Mouse (Mus musculus) lung, adult 2 months (tissue): ENCODE measurements around the gene Ccsap.

Source experiments
- CTCF ChIP-seq: fragments of 200-500 bp; IDR thresholded peaks from 2 replicates; pipeline ENCODE4 v1.5.1; 2011; ENCODE audit warnings: mild to moderate bottlenecking, low read length, control low read depth; ENCODE audit not compliant: insufficient read depth
- POLR2A ChIP-seq: fragments of 200-500 bp; IDR thresholded peaks from 2 replicates; pipeline ENCODE4 v1.6.1; 2011; ENCODE audit warnings: low read depth, mild to moderate bottlenecking, control low read depth, low read length, borderline replicate concordance; ENCODE audit errors: extremely low read depth

DNA sequence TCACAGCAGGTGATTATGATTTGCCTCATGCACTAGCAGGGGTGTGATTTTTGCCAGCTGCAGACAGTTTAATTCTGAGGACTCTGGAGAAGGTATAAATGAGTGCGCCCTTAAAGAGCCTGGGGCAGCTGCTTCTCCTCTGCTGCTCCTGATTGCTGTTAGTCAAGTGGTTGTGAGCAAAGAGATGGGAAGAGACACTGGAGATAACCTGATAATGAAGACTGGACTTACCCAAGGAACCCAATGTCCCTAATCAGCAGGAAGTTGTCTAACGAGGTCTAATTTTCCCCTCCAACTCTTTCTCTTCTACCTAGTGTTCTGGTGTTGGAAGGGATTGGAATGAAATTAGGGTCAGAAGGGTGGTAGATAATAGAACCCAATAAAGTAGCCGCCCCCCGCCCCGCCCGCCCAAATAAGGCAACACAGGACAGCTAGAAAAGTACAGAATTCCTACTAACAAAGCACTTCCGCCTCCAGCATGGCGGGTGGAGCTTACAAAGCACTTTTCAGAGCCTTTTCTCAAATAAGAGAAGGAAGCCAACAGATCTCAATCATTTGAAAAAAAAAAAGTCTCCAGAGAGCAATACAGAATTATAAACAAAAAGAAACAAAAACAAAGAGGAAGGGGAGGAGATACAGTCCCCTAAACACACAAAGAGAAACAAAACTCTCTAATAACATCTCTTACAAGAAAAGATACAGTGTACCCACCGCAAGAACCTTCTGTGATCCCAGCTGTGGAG lies 5.1 kb downstream of the Ccsap start:
- TF ChIP-seq CTCF (no peak), POLR2A (no peak)
